Mouse (Mus musculus): Measurements from ENCODE around the gene Sun5.
"Not testable (repeated sequence)": the region's sequence is repeated elsewhere in the genome, so short reads cannot be mapped to it uniquely, and the experiment has no call there.

Sun5 gene

GRCm38 (mm10) chr2:153870984-153871383, at the start of gene Sun5:
TSS of gene Sun5 (minus strand) at chr2:153871084.
- no peak for DNase-seq (ENCODE audit: low spot score in 2 of 2)

GRCm38 (mm10) chr2:153917930-153918329, 47.0 kb upstream of the Sun5 start, which contains the start of gene Bpifb3:
TSS of gene Bpifb3 (plus strand) at chr2:153918230.
- DNase-seq (ENCODE audit: low spot score in 2 of 2): no peak

GRCm38 (mm10) chr2:153914151-153914550, 43.3 kb upstream of the Sun5 start:
- no peak for DNase-seq (ENCODE audit: low spot score in 2 of 2)

DNA sequence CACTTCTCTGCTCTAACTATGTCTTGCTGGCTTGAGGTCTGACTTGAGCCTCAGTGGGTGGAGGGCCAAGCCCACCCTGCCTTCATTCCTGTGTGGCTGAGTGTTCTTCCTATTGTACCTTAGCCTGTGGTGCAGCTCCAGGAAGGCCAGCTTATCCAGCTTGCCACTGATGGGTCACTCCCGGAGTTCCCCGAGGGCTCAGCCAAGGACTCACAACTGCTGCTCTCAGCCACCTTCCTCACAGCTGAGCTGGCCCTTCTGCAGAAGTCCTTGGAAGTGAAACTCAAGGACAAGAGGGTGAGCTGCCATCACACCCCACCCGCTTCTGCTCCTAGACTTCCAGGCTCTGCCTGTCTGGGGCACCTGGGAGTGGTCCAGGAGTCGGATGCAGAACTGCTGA, 35.7 kb upstream of the Sun5 start:
- DNase-seq (ENCODE audit: low spot score in 2 of 2): no peak

DNA sequence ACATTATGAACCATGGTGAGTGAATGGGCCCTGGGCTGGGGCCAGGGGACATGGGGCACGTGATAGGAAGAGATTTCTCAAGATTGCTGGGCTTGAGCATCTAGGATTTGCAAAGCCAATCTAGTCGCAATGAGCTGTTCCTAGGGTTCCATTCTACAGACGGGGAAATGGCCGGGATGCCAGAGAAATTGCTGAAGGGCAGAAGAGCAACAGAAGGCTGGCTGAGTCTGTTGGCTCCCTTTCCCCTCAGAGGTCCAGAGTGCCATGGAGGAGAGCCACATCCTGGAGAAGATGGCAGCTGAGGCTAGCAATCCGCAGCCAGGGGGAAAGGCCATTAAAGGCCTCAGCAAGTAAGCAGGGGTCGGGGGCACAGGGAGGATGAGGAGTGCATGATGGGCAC, 31.8 kb upstream of the Sun5 start:
- no peak for DNase-seq (ENCODE audit: low spot score in 2 of 2)

DNA sequence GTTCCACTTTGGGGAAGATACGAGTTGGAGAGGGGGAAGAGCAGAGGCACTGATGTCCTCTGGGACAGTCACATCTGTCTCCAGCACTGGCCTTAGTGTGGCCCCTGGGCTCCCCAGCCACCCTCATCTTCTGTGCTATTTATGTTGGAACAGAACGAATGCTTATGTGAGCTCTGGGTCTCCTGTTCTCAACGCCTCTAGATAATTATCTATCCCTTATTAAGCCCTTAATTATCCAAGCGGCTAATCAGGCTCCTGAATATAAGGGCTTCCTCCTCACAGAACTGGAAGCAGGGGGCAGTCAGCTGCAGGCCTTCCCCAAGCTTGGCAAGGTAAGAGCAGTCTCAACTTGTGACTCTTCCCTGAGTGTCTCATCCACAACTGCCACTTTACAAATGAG, 29.2 kb upstream of the Sun5 start, which contains the start of gene Bpifb6:
TSS of gene Bpifb6 (plus strand) at position 301 of the 400 bp plus-strand sequence.
- DNase-seq (ENCODE audit: low spot score in 2 of 2): no peak

DNA sequence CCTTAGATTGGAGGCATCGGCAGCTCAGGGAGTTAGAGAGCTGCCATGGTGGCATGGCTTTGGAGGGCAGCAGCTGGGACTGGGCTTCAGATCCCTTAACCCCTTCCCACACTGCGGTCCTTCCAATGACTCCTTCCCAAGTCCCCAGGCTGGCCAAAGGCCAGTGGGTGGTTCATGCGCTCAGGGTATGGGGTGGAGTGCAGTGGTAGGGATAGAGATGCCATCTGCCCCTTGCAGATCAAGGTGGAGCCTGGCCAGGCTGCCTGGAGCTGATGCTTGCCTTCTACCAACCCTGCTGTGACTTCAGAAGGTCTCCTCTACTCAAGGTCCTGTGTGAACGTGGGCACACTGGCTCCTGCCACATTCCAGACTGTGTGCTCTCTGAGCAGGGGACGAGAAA, 28.2 kb upstream of the Sun5 start:
- DNase-seq (ENCODE audit: low spot score in 2 of 2): no peak

- no peak for DNase-seq (ENCODE audit: low spot score in 2 of 2)
Measured at GRCm38 (mm10) chr2:153874745-153875144, 3.9 kb upstream of the Sun5 start, which contains the start of gene Bpifb2. TSS of gene Bpifb2 (plus strand) at chr2:153875045.

GRCm38 (mm10) chr2:153861960-153862359, 8.9 kb downstream of the Sun5 start:
- no peak for DNase-seq (ENCODE audit: low spot score in 2 of 2)

DNA sequence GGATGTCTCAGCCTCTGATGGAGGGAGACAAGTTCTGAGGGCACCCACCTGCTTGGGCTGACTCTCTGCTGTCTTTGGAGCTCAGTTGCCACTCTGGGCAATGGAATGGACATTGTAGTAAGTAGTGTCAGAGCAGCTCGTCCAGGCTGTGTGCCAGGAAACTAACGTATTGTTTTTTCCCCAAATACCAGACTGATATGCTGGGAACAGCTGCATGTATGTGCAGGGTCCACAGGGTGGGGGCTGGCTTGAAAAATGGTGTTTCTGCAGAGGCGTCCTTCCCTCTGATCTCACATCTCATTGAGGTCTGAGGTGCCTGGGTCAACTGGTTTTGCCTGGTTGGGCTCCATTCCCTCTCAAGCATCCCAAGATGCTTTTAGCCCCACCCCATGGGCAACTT, 10.2 kb downstream of the Sun5 start:
- DNase-seq (ENCODE audit: low spot score in 2 of 2): no peak

- DNase-seq (ENCODE audit: low spot score in 2 of 2): no peak
Measured at GRCm38 (mm10) chr2:153860315-153860714, 10.6 kb downstream of the Sun5 start.

DNA sequence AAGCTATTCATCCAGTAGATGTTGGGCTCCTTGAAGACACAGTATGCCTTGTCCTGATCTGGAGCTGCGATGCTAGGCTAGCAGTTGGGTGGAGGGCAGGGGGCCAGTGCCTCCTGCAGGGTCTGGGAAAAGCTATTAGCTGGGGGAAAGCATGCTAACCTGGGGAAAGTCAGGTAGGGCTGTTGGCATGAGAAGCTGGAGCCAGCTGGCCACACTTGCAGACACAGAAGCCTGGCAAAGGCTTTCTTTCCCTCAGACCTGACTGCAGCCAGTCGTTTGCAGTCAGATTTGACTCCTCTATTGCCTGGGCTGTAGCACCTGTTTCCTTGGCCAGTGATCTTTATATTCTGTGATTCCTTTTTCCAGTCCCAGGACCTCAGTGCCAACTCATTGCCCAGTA, 11.3 kb downstream of the Sun5 start:
- no peak for DNase-seq (ENCODE audit: low spot score in 2 of 2)

DNA sequence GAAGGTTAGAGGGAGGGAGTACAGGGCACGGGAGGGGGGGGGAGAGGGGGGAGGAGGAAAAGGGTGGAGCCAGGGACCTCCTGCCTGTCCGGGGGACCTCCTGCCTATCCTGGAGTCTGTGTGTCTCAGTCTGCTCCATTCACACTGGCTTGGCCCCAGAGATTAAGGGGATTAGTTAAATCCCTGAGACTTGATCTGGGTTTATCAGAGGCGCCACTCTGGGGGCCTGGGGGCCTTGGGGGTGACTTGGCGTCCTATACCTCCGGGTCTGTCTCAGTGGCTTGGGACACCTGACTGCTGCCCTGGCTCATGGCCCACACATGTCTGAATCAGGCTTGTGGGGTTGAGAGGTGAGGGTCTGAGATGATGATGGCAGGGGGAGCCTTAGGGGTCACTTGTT, 17.3 kb downstream of the Sun5 start:
- no peak for DNase-seq (ENCODE audit: low spot score in 2 of 2)

DNA sequence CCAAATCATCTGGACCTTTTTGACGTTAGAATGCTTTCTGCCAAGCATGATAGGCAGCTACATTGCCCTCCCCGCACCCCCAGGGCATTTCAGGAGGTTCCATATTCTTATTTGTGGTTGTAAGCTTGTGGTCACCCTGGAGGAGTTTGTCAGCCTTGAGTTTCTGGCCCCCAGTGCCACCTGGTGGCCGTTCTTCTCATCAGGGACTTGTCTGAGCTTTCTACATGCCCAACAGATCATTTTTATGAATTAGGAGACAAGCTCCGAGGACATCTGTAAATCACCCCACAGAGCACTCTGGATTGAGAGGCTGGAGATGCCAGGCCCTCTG, 19.9 kb downstream of the Sun5 start:
- peak; percentile 35 to 38 for DNase-seq (ENCODE audit: low spot score in 2 of 2)

- no peak for DNase-seq (ENCODE audit: low spot score in 2 of 2)
Measured at GRCm38 (mm10) chr2:153850351-153851029, 20.4 kb downstream of the Sun5 start.

GRCm38 (mm10) chr2:153848389-153848788, 22.5 kb downstream of the Sun5 start:
- no peak for DNase-seq (ENCODE audit: low spot score in 2 of 2)

- DNase-seq (ENCODE audit: low spot score in 2 of 2): no peak
Measured at GRCm38 (mm10) chr2:153842854-153843253, 28.0 kb downstream of the Sun5 start.

GRCm38 (mm10) chr2:153833291-153833690, 37.6 kb downstream of the Sun5 start:
- no peak for DNase-seq (ENCODE audit: low spot score in 2 of 2)

- no peak for DNase-seq (ENCODE audit: low spot score in 2 of 2)
Measured at GRCm38 (mm10) chr2:153828704-153829103, 42.2 kb downstream of the Sun5 start.

- no peak for DNase-seq (ENCODE audit: low spot score in 2 of 2)
Measured at GRCm38 (mm10) chr2:153827171-153827830, 43.6 kb downstream of the Sun5 start.

- not testable (repeated sequence) for DNase-seq (ENCODE audit: low spot score in 2 of 2)
Measured at GRCm38 (mm10) chr2:153825900-153826299, 45.0 kb downstream of the Sun5 start.

DNA sequence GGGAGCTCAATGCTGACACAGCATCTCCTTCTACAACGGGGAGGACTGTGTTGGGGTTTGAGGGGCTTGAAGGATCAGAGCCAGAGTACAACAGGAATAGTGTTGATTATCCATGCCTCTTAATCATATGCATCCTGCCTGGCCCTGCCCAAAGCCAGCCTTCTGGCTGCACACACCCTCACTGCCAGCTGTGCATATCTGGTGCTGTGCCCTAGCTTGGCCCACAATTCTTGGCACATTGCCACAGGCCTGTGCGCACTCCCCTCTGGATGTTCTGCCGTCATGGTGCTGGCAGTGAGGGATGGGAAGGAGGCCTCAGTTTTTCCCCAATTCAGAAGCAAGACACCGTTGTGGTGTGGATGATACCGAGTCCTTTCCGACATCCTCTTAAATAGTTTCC, 46.3 kb downstream of the Sun5 start:
- DNase-seq (ENCODE audit: low spot score in 2 of 2): no peak

DNA sequence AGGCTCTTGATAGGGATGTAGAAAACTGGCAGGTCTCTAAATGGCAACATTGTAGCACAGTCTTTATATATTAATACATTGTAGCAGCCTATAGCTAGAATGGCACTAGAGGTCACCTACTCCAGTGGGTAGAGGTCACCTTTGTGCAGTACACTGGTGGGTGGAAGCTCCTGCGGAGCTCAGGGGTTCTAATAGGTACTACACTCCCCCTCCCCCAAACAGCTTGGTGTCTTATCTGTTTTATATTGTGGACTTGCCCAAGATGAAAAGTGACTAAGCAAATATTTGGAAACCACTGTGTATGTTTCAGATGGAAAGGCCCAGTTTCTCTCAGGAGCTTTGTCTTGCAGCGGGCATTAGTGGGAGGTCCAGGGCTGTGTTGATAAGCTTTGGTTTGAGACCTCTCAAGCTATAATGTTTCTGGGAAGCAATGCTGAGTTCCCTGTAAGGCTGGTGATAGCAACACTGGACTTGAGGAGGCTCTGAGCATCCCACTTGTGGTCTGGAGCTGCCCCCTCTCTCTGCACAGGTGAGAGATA, 48.8 kb downstream of the Sun5 start:
- no peak for DNase-seq (ENCODE audit: low spot score in 2 of 2)

Data from frontal cortex, postnatal 25 days (tissue).